Mouse (Mus musculus) ES-Bruce4 (cell line): ENCODE data around the gene BC025920. TPM values are rescaled to one million over a fixed set of nuclear protein-coding genes. Genes with fewer than 3 reads are reported as not detected.
A peak's percentile ranks its signal among the peaks of the same experiment; 100 is the strongest.

Source experiments
- H3K27ac ChIP-seq: 2 replicates; pipeline ENCODE4 v1.5.1; 2012; ENCODE audit warnings: low read length, inconsistent platforms; ENCODE audit not compliant: insufficient read depth
- H3K27me3 ChIP-seq: 2 replicates; pipeline ENCODE4 v1.6.1; 2012; ENCODE audit warnings: mild to moderate bottlenecking, low read length, inconsistent platforms; ENCODE audit not compliant: control insufficient read depth, poor library complexity, insufficient read depth, severe bottlenecking
- H3K36me3 ChIP-seq: 2 replicates; pipeline ENCODE4 v1.6.1; 2012; ENCODE audit warnings: inconsistent platforms, mild to moderate bottlenecking, low read length, moderate library complexity; ENCODE audit not compliant: control insufficient read depth, poor library complexity, insufficient read depth, severe bottlenecking
- H3K4me1 ChIP-seq: one replicate; pipeline ENCODE4 v1.8.1; 2011; ENCODE audit warnings: low read length; ENCODE audit not compliant: control insufficient read depth, insufficient read depth
- H3K4me3 ChIP-seq: 2 replicates; pipeline ENCODE4 v1.5.1; 2011; ENCODE audit warnings: low read depth, mild to moderate bottlenecking, low read length
- H3K9ac ChIP-seq: 2 replicates; pipeline ENCODE4 v1.6.1; 2012; ENCODE audit warnings: low read depth, mild to moderate bottlenecking, inconsistent platforms; ENCODE audit not compliant: poor library complexity, severe bottlenecking
- H3K9me3 ChIP-seq: replicated peaks from 2 replicates; pipeline ENCODE4 v1.6.1; 2012; ENCODE audit warnings: mild to moderate bottlenecking, low read length, inconsistent platforms; ENCODE audit not compliant: control insufficient read depth, poor library complexity, insufficient read depth, severe bottlenecking
- CTCF ChIP-seq: IDR thresholded peaks from one replicate; pipeline ENCODE4 v1.8.1; 2011; ENCODE audit warnings: low read depth, low read length
- EP300 ChIP-seq: IDR thresholded peaks from 2 replicates; pipeline ENCODE4 v1.6.1; 2011; ENCODE audit warnings: low read depth, low read length; ENCODE audit not compliant: insufficient read depth
- POLR2A ChIP-seq: IDR thresholded peaks from one replicate; pipeline ENCODE4 v1.8.1; 2011; ENCODE audit warnings: low read length; ENCODE audit not compliant: insufficient read depth
- polyA plus RNA-seq: library from polyadenylated mRNA; stranded (reverse); fragments of >200 nt; gene quantifications from 2 replicates; pipeline ENCODE4 v1.2.4, GENCODE M21; 2011; ENCODE audit warnings: low read depth; ENCODE audit not compliant: missing spikeins, insufficient read depth, insufficient read length

BC025920 gene
- polyA plus RNA-seq, 1 experiment, result 3.2 TPM

- Histone ChIP-seq H3K9me3 (no peaks in the 10 kb centered on the region), H3K4me1 (no peaks in the 10 kb centered on the region), H3K27ac (no peak overlapping the region), H3K4me3 (peak overlapping the region; percentile 51), H3K36me3 (no peaks in the 10 kb centered on the region), H3K9ac (peak overlapping the region; percentile 34; the same call in 1 of the 2 replicates), H3K27me3 (no peaks in the 10 kb centered on the region)
- TF ChIP-seq CTCF, result no peak
- TF ChIP-seq EP300, result no peak
- no peak for TF ChIP-seq POLR2A
Observed at GRCm38 (mm10) chr10:81604019-81604967, 1.8 kb upstream of the BC025920 start.

- H3K27me3 ChIP-seq, result no peaks in the 10 kb centered on the region
- no peaks in the 10 kb centered on the region for H3K9me3 ChIP-seq
- peak overlapping the region; percentile 67 for H3K4me3 ChIP-seq
- peak overlapping the region; percentile 34 for H3K9ac ChIP-seq
- no peaks in the 10 kb centered on the region for H3K36me3 ChIP-seq
- peak; percentile 88 for TF ChIP-seq CTCF
- TF ChIP-seq POLR2A, result no peak
- 0 out of 2 replicates have a peak, but pooled peaks have one; percentile 33 for TF ChIP-seq EP300
- H3K4me1 ChIP-seq, result no peaks in the 10 kb centered on the region
- H3K27ac ChIP-seq, result peak overlapping the region; percentile 19; the same call in 1 of the 2 replicates
Observed at GRCm38 (mm10) chr10:81604968-81605665, 953 bp upstream of the BC025920 start.

GRCm38 (mm10) chr10:81605666-81605973, 450 bp upstream of the BC025920 start:
- peak overlapping the region; percentile 34 for H3K9ac ChIP-seq
- H3K9me3 ChIP-seq, result no peaks in the 10 kb centered on the region
- H3K4me1 ChIP-seq, result no peaks in the 10 kb centered on the region
- H3K27ac ChIP-seq, result peak overlapping the region; percentile 19
- peak overlapping the region; percentile 67 for H3K4me3 ChIP-seq
- TF ChIP-seq EP300 (no peak), CTCF (no peak), POLR2A (no peak)
- H3K27me3 ChIP-seq, result no peaks in the 10 kb centered on the region
- no peaks in the 10 kb centered on the region for H3K36me3 ChIP-seq

GRCm38 (mm10) chr10:81608308-81608707, 2.2 kb downstream of the BC025920 start:
- TF ChIP-seq CTCF (peak; percentile 63), POLR2A (no peak)
- no peaks in the 10 kb centered on the region for H3K36me3 ChIP-seq
- no peaks in the 10 kb centered on the region for H3K4me1 ChIP-seq
- no peak overlapping the region for H3K27ac ChIP-seq
- no peak overlapping the region for H3K4me3 ChIP-seq
- no peaks in the 10 kb centered on the region for H3K9me3 ChIP-seq
- H3K9ac ChIP-seq, result no peak overlapping the region
- H3K27me3 ChIP-seq, result no peaks in the 10 kb centered on the region

- no peak for TF ChIP-seq EP300
- TF ChIP-seq POLR2A, result no peak
- no peak for TF ChIP-seq CTCF
- H3K4me1 ChIP-seq, result peaks cover 6% of the 10 kb centered on the region
- H3K27me3 ChIP-seq, result no peaks in the 10 kb centered on the region
- no peaks in the 10 kb centered on the region for H3K9me3 ChIP-seq
- H3K27ac ChIP-seq, result no peak overlapping the region
- H3K9ac ChIP-seq, result no peak overlapping the region
- H3K4me3 ChIP-seq, result no peak overlapping the region
- H3K36me3 ChIP-seq, result no peaks in the 10 kb centered on the region
Observed at GRCm38 (mm10) chr10:81612779-81613178, 6.7 kb downstream of the BC025920 start.

- TF ChIP-seq POLR2A (no peak), CTCF (no peak), EP300 (peak; percentile 90; the same call in 1 of the 2 replicates)
- Histone ChIP-seq H3K27ac (peak overlapping the region; percentile 84), H3K9ac (peak overlapping the region; percentile 16; the same call in 1 of the 2 replicates), H3K4me1 (peaks cover 7% of the 10 kb centered on the region), H3K36me3 (no peaks in the 10 kb centered on the region), H3K27me3 (no peaks in the 10 kb centered on the region), H3K9me3 (no peaks in the 10 kb centered on the region), H3K4me3 (peak overlapping the region; percentile 28)
Observed at GRCm38 (mm10) chr10:81615486-81615885, 9.4 kb downstream of the BC025920 start.
